Mouse (Mus musculus) layer of hippocampus, adult 2 months (tissue): Measurements from ENCODE around the gene Psme1. TPM values are rescaled to one million over a fixed set of nuclear protein-coding genes. Genes with fewer than 3 reads are reported as not detected.

ENCODE experiments used
- DNase-seq, 2 experiments: peaks; one replicate each; pipeline ENCODE4 v3.0.0; 2022; ENCODE audit warnings: low spot score in 2 of 2
- H3K27ac ChIP-seq: fragments of 200-600 bp; 2 replicates; pipeline ENCODE4 v1.8.1; 2022
- H3K4me3 ChIP-seq: fragments of 200-600 bp; 2 replicates; pipeline ENCODE4 v1.8.1; 2022; ENCODE audit warnings: mild to moderate bottlenecking
- CTCF ChIP-seq: fragments of 200-600 bp; conservative IDR thresholded peaks from 2 replicates; pipeline ENCODE4 v1.8.1; 2022; ENCODE audit warnings: antibody characterized with exemption, mild to moderate bottlenecking, moderate library complexity
- total RNA-seq, 2 experiments: library from RNA; stranded (reverse); gene quantifications; 2 replicates each; pipeline ENCODE4 v1.2.3; 2021

The Psme1 gene
- total RNA-seq, 2 experiments from 2014 or later, result 55.5 to 61.2 TPM

- TF ChIP-seq CTCF, result no peak
- Histone ChIP-seq H3K27ac (no peak overlapping the region), H3K4me3 (no peak overlapping the region)
- DNase-seq, result no peak
These were observed 38.0 kb downstream of the Psme1 start for GRCm38 (mm10) chr14:55615876-55616275.

- no peak for DNase-seq
- TF ChIP-seq CTCF, result no peak
- no peak overlapping the region for H3K27ac ChIP-seq
- H3K4me3 ChIP-seq, result no peak overlapping the region
These were observed 38.9 kb downstream of the Psme1 start for GRCm38 (mm10) chr14:55616844-55617243.

GRCm38 (mm10) chr14:55617822-55618221, 39.9 kb downstream of the Psme1 start, which contains the start of gene Rec8:
Gene Rec8, plus strand, starts transcription at chr14:55618037.
- Histone ChIP-seq H3K4me3 (peak within 1 kb of the TSS; percentile 6; the same call in 1 of the 2 replicates), H3K27ac (no peak within 1 kb of the TSS)
- no peak for DNase-seq
- TF ChIP-seq CTCF, result no peak

GRCm38 (mm10) chr14:55618486-55619195, 40.7 kb downstream of the Psme1 start:
- Histone ChIP-seq H3K27ac (no peak overlapping the region), H3K4me3 (peak overlapping the region; percentile 6; the same call in 1 of the 2 replicates)
- DNase-seq, result no peak
- no peak for TF ChIP-seq CTCF

- Histone ChIP-seq H3K4me3 (no peak overlapping the region), H3K27ac (no peak overlapping the region)
- no peak for DNase-seq
- no peak for TF ChIP-seq CTCF
These were observed 50.3 kb downstream of the Psme1 start for GRCm38 (mm10) chr14:55628077-55628827.

- TF ChIP-seq CTCF, result peak; percentile 91
- Histone ChIP-seq H3K4me3 (no peak overlapping the region), H3K27ac (no peak overlapping the region)
- peak in 1 of 2 experiments; percentile 31 for DNase-seq
These were observed 51.4 kb downstream of the Psme1 start for GRCm38 (mm10) chr14:55629312-55629711.

Other genes with a start within 250 kb of the Psme1 start
- 10 to 100 TPM; 18.6 to 23.7 TPM for gene Dhrs4, start 99.4 kb upstream of the Psme1 start, total RNA-seq
- gene Carmil3, start 87.5 kb upstream of the Psme1 start, total RNA-seq, result 10 to 100 TPM; 57.9 to 64.4 TPM
- gene Cpne6, start 67.7 kb upstream of the Psme1 start, total RNA-seq, result 100 to 1,000 TPM; 723 to 730 TPM
- gene Nrl, start 53.1 kb upstream of the Psme1 start, total RNA-seq, result 1 to 10 TPM; 2.2 to 3.6 TPM
- gene Pck2, start 37.9 kb upstream of the Psme1 start, total RNA-seq, result 10 to 100 TPM; 45.0 to 47.6 TPM
- 10 to 100 TPM; 84.2 to 87.6 TPM for gene Dcaf11, start 18.1 kb upstream of the Psme1 start, total RNA-seq
- under 1 TPM in 1 of 2 experiments, not detected in 1; 0.92 TPM for gene A730061H03Rik, start 17.7 kb upstream of the Psme1 start, total RNA-seq
- not detected for gene Fitm1, start 2.5 kb upstream of the Psme1 start, total RNA-seq
- gene Emc9, start 7.2 kb downstream of the Psme1 start, total RNA-seq, result 10 to 100 TPM; 43.5 to 49.7 TPM
- gene Psme2, start 13.0 kb downstream of the Psme1 start, total RNA-seq, result 10 to 100 TPM; 45.2 to 60.4 TPM
- 10 to 100 TPM; 46.3 to 47.0 TPM for gene Rnf31, start 13.6 kb downstream of the Psme1 start, total RNA-seq
- 10 to 100 TPM; 11.6 to 12.1 TPM for gene Irf9, start 25.4 kb downstream of the Psme1 start, total RNA-seq
- gene Rec8, start 39.9 kb downstream of the Psme1 start, total RNA-seq, result 1 to 10 TPM; 1.9 to 2.5 TPM
- 100 to 1,000 TPM; 139 to 142 TPM for gene Ipo4, start 57.8 kb downstream of the Psme1 start, total RNA-seq
- 1 to 10 TPM; 2.6 to 6.5 TPM for gene Gm49378, start 59.8 kb downstream of the Psme1 start, total RNA-seq
- 10 to 100 TPM; 40.4 to 45.8 TPM for gene Tm9sf1, start 65.7 kb downstream of the Psme1 start, total RNA-seq
- gene Tssk4, start 72.1 kb downstream of the Psme1 start, total RNA-seq, result 1 to 10 TPM in 1 of 2 experiments, under 1 TPM in 1; 0.96 to 1.6 TPM
- gene Mdp1, start 82.4 kb downstream of the Psme1 start, total RNA-seq, result 10 to 100 TPM; 51.2 to 55.4 TPM
- gene Gmpr2, start 93.8 kb downstream of the Psme1 start, total RNA-seq, result 10 to 100 TPM; 26.0 to 26.1 TPM
- 100 to 1,000 TPM; 301 to 309 TPM for gene Nedd8, start 94.0 kb downstream of the Psme1 start, total RNA-seq
- 10 to 100 TPM; 15.2 to 16.2 TPM for gene Tinf2, start 103.7 kb downstream of the Psme1 start, total RNA-seq
- gene Tgm1, start 135.8 kb downstream of the Psme1 start, total RNA-seq, result not detected
- gene Rabggta, start 144.1 kb downstream of the Psme1 start, total RNA-seq, result 10 to 100 TPM; 44.9 to 49.5 TPM
- gene Dhrs1, start 167.6 kb downstream of the Psme1 start, total RNA-seq, result 10 to 100 TPM; 82.4 to 91.1 TPM
- gene Nop9, start 167.6 kb downstream of the Psme1 start, total RNA-seq, result 10 to 100 TPM; 11.8 to 13.1 TPM
- 1 to 10 TPM; 1.4 to 1.6 TPM for gene Cideb, start 180.3 kb downstream of the Psme1 start, total RNA-seq
- gene Ltb4r2, start 183.3 kb downstream of the Psme1 start, total RNA-seq, result under 1 TPM in 1 of 2 experiments, not detected in 1; 0.22 TPM
- not detected for gene Ltb4r1, start 187.8 kb downstream of the Psme1 start, total RNA-seq
- gene Adcy4, start 206.0 kb downstream of the Psme1 start, total RNA-seq, result 1 to 10 TPM; 4.4 to 5.6 TPM
- 1 to 10 TPM; 1.2 to 2.9 TPM for gene Ripk3, start 210.7 kb downstream of the Psme1 start, total RNA-seq
- gene Nfatc4, start 245.0 kb downstream of the Psme1 start, total RNA-seq, result 1 to 10 TPM; 2.6 TPM